Mouse (Mus musculus) forebrain, embryonic 13.5 days (tissue): ENCODE data around the gene Htr5a. TPM values are rescaled to one million over a fixed set of nuclear protein-coding genes. Genes with fewer than 3 reads are reported as not detected.

Experiments
- ATAC-seq: fragments of 200-750 bp; cut with Nextera tagmentation; 2 replicates; pipeline ENCODE4 v1.8.0; 2017
- H3K27ac ChIP-seq: fragments of 300-500 bp; sonication (generic); 2 replicates; pipeline ENCODE4 v1.5.1; 2015; ENCODE audit warnings: inconsistent platforms, mild to moderate bottlenecking, moderate library complexity
- H3K27me3 ChIP-seq: fragments of 300-500 bp; sonication (generic); 2 replicates; pipeline ENCODE4 v1.6.1; 2015; ENCODE audit warnings: mild to moderate bottlenecking, inconsistent platforms
- H3K36me3 ChIP-seq: fragments of 300-500 bp; sonication (generic); 2 replicates; pipeline ENCODE4 v1.6.1; 2015; ENCODE audit warnings: mild to moderate bottlenecking, inconsistent platforms; ENCODE audit not compliant: poor library complexity, severe bottlenecking
- H3K4me1 ChIP-seq: fragments of 300-500 bp; sonication (generic); 2 replicates; pipeline ENCODE4 v1.6.1; 2015; ENCODE audit warnings: inconsistent platforms
- H3K4me2 ChIP-seq: fragments of 300-500 bp; sonication (generic); 2 replicates; pipeline ENCODE4 v1.6.1; 2015; ENCODE audit warnings: inconsistent platforms, mild to moderate bottlenecking, moderate library complexity
- H3K4me3 ChIP-seq: fragments of 300-500 bp; sonication (generic); 2 replicates; pipeline ENCODE4 v1.5.1; 2015; ENCODE audit warnings: mild to moderate bottlenecking, inconsistent platforms
- H3K9ac ChIP-seq: fragments of 300-500 bp; sonication (generic); 2 replicates; pipeline ENCODE4 v1.6.1; 2015; ENCODE audit warnings: mild to moderate bottlenecking, inconsistent platforms
- H3K9me3 ChIP-seq: fragments of 300-500 bp; sonication (generic); replicated peaks from 2 replicates; pipeline ENCODE4 v1.6.1; 2016; ENCODE audit warnings: inconsistent platforms
- WGBS: fragments of 180-500 bp; shearing (Covaris S2); methylation state at CpG from one replicate; pipeline ENCODE4 v1.1.7; 2015; 5-methylcytosine and 5-hydroxymethylcytosine counted together
- polyA plus RNA-seq: library from polyadenylated mRNA; unstranded; fragments of >200 nt; fragmentation: Nextera tagmentation; extraction: Ambion mirVana; gene quantifications from 2 replicates; pipeline ENCODE4 v1.2.1, GENCODE M21; 2015

Htr5a gene
- polyA plus RNA-seq = 0.21 and 0.50 TPM in 2 replicates

- H3K36me3 ChIP-seq = no peaks in the 10 kb centered on the region
- WGBS = 6% methylated on average over 24 of the region's 25 CpGs
- peak within 1 kb of the TSS; percentile 39 for H3K4me3 ChIP-seq
- H3K9ac ChIP-seq = peak within 1 kb of the TSS; percentile 62
- no peaks in the 10 kb centered on the region for H3K4me1 ChIP-seq
- no peak within 1 kb of the TSS for H3K27ac ChIP-seq
- H3K4me2 ChIP-seq = peak within 1 kb of the TSS; percentile 63
- H3K27me3 ChIP-seq = peaks cover 29% of the 10 kb centered on the region
- peak; percentile 89 for ATAC-seq
- H3K9me3 ChIP-seq = no peaks in the 10 kb centered on the region
Measured at GRCm38 (mm10) chr5:27841701-27842295, at the start of gene Htr5a. TSS of gene Htr5a (plus strand) at chr5:27842149.

DNA sequence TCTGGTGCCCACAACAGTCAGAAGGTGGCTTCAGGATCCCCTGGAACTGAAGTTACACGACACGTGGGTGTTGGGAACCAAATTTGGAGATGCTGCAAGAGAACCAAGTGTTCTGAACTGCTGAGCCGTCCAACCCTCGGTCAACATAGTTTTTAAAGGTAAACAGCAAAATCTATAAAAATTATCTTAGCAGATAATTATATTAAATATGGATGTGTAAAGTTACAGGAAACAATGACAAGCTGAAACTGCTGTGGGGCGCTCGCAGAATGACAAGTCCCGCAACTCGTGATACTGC, 49.8 kb upstream of the Htr5a start:
- peak overlapping the region; percentile 91 for H3K9ac ChIP-seq
- H3K9me3 ChIP-seq = no peaks in the 10 kb centered on the region
- H3K4me2 ChIP-seq = peak overlapping the region; percentile 71
- H3K36me3 ChIP-seq = peaks cover 14% of the 10 kb centered on the region
- ATAC-seq = no peak
- H3K27ac ChIP-seq = peak overlapping the region; percentile 93
- H3K4me3 ChIP-seq = peak overlapping the region; percentile 72
- H3K4me1 ChIP-seq = peaks cover 26% of the 10 kb centered on the region
- 11% methylated on average over 8 of the region's 8 CpGs for WGBS
- no peaks in the 10 kb centered on the region for H3K27me3 ChIP-seq

DNA sequence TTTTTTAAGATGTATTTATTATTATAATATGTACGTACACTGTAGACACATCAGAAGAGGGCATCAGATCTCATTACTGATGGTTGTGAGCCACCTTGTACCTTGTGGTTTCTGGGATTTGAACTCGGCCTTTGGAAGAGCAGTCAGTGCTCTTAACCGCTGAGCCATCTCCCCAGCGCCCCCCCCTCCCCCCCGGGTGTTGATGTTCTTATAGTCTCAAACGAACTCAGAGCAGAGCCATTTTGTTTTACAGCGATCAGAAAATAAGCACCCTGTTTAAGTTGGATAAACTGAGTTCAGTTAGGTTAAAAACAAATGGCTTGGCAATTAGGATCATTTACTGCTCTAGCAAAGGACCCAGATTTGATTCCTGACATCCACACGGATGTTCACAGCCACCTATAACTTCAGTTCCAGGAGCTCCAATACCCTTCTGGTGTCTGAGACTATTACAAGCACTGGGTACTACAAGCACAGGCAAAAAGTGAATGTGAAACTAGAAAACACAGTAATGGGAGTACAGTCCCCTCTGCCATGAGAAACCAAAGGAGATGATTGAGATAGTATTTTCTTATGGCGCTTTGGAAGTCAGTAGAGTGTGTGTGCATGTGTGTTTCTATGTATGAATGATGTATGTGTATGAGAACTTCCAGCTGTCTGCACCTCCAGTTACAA, 49.3 kb upstream of the Htr5a start:
- Histone ChIP-seq H3K4me3 (peak overlapping the region; percentile 72), H3K4me2 (peak overlapping the region; percentile 71), H3K27ac (no peak overlapping the region), H3K27me3 (no peaks in the 10 kb centered on the region), H3K36me3 (peaks cover 9% of the 10 kb centered on the region), H3K9ac (peak overlapping the region; percentile 91), H3K9me3 (no peaks in the 10 kb centered on the region), H3K4me1 (peaks cover 26% of the 10 kb centered on the region)
- no peak for ATAC-seq
- 50% methylated on average over 9 of the region's 9 CpGs for WGBS

GRCm38 (mm10) chr5:27793923-27794322, 48.0 kb upstream of the Htr5a start:
- Histone ChIP-seq H3K4me3 (no peak overlapping the region), H3K27me3 (no peaks in the 10 kb centered on the region), H3K36me3 (no peaks in the 10 kb centered on the region), H3K4me1 (peaks cover 26% of the 10 kb centered on the region), H3K9ac (no peak overlapping the region), H3K27ac (no peak overlapping the region), H3K9me3 (no peaks in the 10 kb centered on the region), H3K4me2 (no peak overlapping the region)
- no peak for ATAC-seq
- 9% methylated on average over 1 of the region's 1 CpGs for WGBS

DNA sequence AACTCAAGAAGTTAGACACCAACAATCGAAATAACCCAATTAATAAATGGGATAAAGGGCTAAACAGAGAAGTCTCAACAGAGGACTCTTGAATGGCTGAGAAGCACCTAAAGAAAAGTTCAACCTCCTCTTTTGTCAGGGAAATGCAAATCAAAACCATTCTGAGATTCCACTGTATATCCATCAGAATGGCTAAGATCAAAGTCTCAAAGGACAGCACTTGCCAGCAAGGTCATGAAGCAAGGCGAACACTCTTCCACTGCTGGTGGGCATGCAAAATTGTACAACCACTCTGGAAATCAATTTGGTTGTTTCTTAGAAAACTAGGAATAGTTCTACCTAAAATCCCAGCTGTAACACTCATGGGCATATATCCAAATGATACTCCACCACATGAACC, 27.7 kb upstream of the Htr5a start:
- WGBS = 82% methylated on average over 2 of the region's 2 CpGs
- H3K27me3 ChIP-seq = no peaks in the 10 kb centered on the region
- no peaks in the 10 kb centered on the region for H3K36me3 ChIP-seq
- no peak overlapping the region for H3K4me2 ChIP-seq
- no peak overlapping the region for H3K4me3 ChIP-seq
- H3K9ac ChIP-seq = no peak overlapping the region
- no peaks in the 10 kb centered on the region for H3K4me1 ChIP-seq
- H3K27ac ChIP-seq = no peak overlapping the region
- H3K9me3 ChIP-seq = no peaks in the 10 kb centered on the region
- no peak for ATAC-seq

GRCm38 (mm10) chr5:27818840-27819672, 22.9 kb upstream of the Htr5a start:
- no peaks in the 10 kb centered on the region for H3K27me3 ChIP-seq
- ATAC-seq = no peak
- H3K4me2 ChIP-seq = no peak overlapping the region
- no peak overlapping the region for H3K4me3 ChIP-seq
- H3K4me1 ChIP-seq = no peaks in the 10 kb centered on the region
- no peaks in the 10 kb centered on the region for H3K36me3 ChIP-seq
- no peak overlapping the region for H3K9ac ChIP-seq
- H3K27ac ChIP-seq = no peak overlapping the region
- no peaks in the 10 kb centered on the region for H3K9me3 ChIP-seq
- 38% methylated on average over 3 of the region's 3 CpGs for WGBS

DNA sequence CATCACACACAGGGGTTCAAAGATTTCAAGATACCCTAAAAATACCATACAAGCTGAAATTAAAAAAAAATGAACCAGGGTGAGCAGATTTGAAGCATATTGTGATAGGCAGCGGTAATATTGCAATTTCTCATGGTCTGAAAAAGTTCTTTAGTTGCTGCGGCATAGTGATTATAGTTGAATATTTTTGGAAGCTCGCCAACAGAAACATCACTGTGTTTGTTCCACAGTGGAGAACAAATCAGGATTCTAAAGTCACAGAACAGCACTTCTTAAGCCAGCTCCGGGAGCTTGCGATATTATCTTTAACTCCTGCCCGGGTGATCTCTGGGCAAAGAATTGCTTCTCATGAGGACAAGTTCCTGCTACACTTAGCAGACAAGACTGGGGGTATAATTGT, 20.8 kb upstream of the Htr5a start:
- WGBS = 86% methylated on average over 6 of the region's 6 CpGs
- H3K36me3 ChIP-seq = no peaks in the 10 kb centered on the region
- ATAC-seq = no peak
- no peaks in the 10 kb centered on the region for H3K9me3 ChIP-seq
- H3K4me2 ChIP-seq = no peak overlapping the region
- no peak overlapping the region for H3K9ac ChIP-seq
- H3K4me3 ChIP-seq = no peak overlapping the region
- H3K27me3 ChIP-seq = no peaks in the 10 kb centered on the region
- H3K4me1 ChIP-seq = no peaks in the 10 kb centered on the region
- no peak overlapping the region for H3K27ac ChIP-seq

DNA sequence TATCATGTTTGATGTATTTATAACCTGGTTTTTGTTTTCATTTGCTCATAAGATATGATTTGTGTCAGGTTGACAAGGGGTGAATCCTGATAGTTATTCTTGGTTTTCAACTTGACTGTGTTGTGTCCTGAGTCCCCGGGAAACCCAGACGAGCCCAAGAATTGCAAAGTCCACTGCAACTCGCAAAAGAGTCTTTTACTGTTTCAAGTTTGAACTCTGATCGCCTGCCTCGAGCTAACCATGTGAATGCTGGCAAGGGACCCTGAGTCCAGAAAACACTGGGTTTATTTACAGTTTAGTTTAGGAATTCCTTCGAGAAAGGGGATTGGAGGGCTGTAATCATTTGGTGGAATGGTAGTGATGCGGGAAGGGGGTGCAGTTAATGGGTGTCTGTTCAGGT, 14.0 kb upstream of the Htr5a start:
- Histone ChIP-seq H3K4me1 (no peaks in the 10 kb centered on the region), H3K27ac (no peak overlapping the region), H3K9me3 (no peaks in the 10 kb centered on the region), H3K36me3 (no peaks in the 10 kb centered on the region), H3K9ac (no peak overlapping the region), H3K4me3 (no peak overlapping the region), H3K4me2 (no peak overlapping the region), H3K27me3 (no peaks in the 10 kb centered on the region)
- WGBS = 92% methylated on average over 7 of the region's 7 CpGs
- no peak for ATAC-seq

GRCm38 (mm10) chr5:27835096-27835495, 6.9 kb upstream of the Htr5a start:
- 83% methylated on average over 2 of the region's 2 CpGs for WGBS
- H3K9me3 ChIP-seq = no peaks in the 10 kb centered on the region
- H3K9ac ChIP-seq = no peak overlapping the region
- no peak overlapping the region for H3K27ac ChIP-seq
- H3K4me2 ChIP-seq = no peak overlapping the region
- no peak overlapping the region for H3K4me3 ChIP-seq
- no peaks in the 10 kb centered on the region for H3K4me1 ChIP-seq
- no peaks in the 10 kb centered on the region for H3K27me3 ChIP-seq
- ATAC-seq = no peak
- H3K36me3 ChIP-seq = no peaks in the 10 kb centered on the region

DNA sequence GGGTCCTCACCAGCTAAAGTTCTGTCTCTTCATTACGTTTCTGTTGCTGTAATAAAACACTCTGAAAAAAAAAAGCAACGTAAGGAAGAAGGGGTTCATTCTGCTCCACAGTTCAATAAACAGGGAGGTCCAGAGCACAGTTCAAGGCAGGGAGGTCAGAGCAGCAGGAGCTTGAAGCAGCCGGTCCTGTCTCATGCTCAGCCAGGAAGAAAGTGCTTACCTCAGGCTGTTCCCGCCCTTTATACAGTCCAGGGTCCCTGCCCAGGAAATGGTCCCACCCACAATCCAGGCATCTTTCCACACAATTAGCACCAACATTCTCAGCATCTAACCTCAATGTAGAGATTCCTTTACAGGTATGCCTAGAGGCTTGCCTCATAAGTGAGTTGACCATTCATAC, 3.9 kb upstream of the Htr5a start:
- no peak for ATAC-seq
- H3K27ac ChIP-seq = no peak overlapping the region
- H3K4me2 ChIP-seq = no peak overlapping the region
- 54% methylated on average over 4 of the region's 4 CpGs for WGBS
- H3K9me3 ChIP-seq = no peaks in the 10 kb centered on the region
- H3K4me3 ChIP-seq = no peak overlapping the region
- H3K4me1 ChIP-seq = no peaks in the 10 kb centered on the region
- H3K9ac ChIP-seq = no peak overlapping the region
- H3K27me3 ChIP-seq = peaks cover 22% of the 10 kb centered on the region
- no peaks in the 10 kb centered on the region for H3K36me3 ChIP-seq

DNA sequence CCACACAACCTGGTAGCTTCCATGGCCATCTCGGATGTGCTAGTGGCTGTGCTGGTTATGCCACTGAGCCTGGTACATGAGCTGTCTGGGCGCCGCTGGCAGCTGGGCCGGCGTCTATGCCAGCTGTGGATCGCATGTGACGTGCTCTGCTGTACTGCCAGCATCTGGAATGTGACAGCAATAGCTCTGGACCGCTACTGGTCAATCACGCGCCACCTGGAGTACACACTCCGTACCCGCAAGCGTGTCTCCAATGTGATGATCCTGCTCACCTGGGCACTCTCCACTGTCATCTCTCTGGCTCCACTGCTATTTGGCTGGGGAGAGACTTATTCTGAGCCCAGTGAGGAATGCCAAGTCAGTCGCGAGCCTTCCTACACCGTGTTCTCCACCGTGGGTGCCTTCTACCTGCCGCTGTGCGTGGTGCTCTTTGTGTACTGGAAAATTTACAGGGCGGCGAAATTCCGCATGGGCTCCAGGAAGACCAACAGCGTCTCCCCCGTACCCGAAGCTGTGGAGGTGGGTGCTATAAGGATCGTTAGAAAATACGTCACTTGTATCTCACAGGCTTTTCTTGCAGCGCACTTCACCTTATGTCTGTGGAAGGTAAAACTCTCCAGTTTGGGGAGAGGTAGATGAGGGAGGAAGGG, 847 bp downstream of the Htr5a start:
- no peaks in the 10 kb centered on the region for H3K36me3 ChIP-seq
- peak; percentile 38 for ATAC-seq
- H3K4me3 ChIP-seq = peak overlapping the region; percentile 39; the same call in 1 of the 2 replicates
- H3K27ac ChIP-seq = no peak overlapping the region
- WGBS = 73% methylated on average over 28 of the region's 28 CpGs
- peak overlapping the region; percentile 63 for H3K4me2 ChIP-seq
- no peaks in the 10 kb centered on the region for H3K9me3 ChIP-seq
- no peaks in the 10 kb centered on the region for H3K4me1 ChIP-seq
- H3K9ac ChIP-seq = no peak overlapping the region
- H3K27me3 ChIP-seq = peaks cover 29% of the 10 kb centered on the region

- Histone ChIP-seq H3K4me1 (no peaks in the 10 kb centered on the region), H3K27me3 (peaks cover 18% of the 10 kb centered on the region), H3K27ac (no peak overlapping the region), H3K4me3 (no peak overlapping the region), H3K4me2 (no peak overlapping the region), H3K9me3 (no peaks in the 10 kb centered on the region), H3K36me3 (no peaks in the 10 kb centered on the region), H3K9ac (no peak overlapping the region)
- 64% methylated on average over 5 of the region's 5 CpGs for WGBS
- peak; percentile 48; the same call in 1 of the 2 replicates for ATAC-seq
Measured at GRCm38 (mm10) chr5:27846979-27847378, 5.0 kb downstream of the Htr5a start.
